7 mouse cellular contexts compared by ENCODE assay signal in genomic region chr1:132116606-132117005, GRCm38 (mm10). TPM values are rescaled to one million over a fixed set of nuclear protein-coding genes. Genes with fewer than 3 reads are reported as not detected.
DNase-seq lines count a peak whose midpoint lies in the region; ATAC-seq and TF ChIP-seq lines count a peak whose summit lies in the region.

No protein-coding gene starts in this region.

- H3K27me3 ChIP-seq in CH12.LX (replicated peaks) = peaks cover 31% of the 10 kb centered on the region

- peak overlapping the region; percentile 33 for H3K4me2 ChIP-seq in CH12.LX (ENCODE audit: insufficient read depth, low read depth, poor library complexity, severe bottlenecking)

- DNase-seq in CH12.LX (ENCODE audit: extremely low read depth) (peak; percentile 81), MN1 (ENCODE audit: low spot score) (peak; percentile 51)
- peak; percentile 86 for DNase-seq in cerebellum, adult 9-10 months
- peak; percentile 69 to 78 for DNase-seq in frontal cortex, postnatal 36 days (ENCODE audit: low spot score in 2 of 2)
- peak; percentile 47 to 84 for DNase-seq in kidney, postnatal 36 days
- DNase-seq in spleen, postnatal 10 days (ENCODE audit: low spot score in 2 of 2) = peak; percentile 61 to 85

- 0 out of 2 replicates have a peak, but pooled peaks have one; percentile 23 for TF ChIP-seq POLR2A in CH12.LX (IDR thresholded peaks at IDR 0.05; ENCODE audit: low read depth, low read length)

- no peaks in the 10 kb centered on the region for H3K79me2 ChIP-seq in CH12.LX (replicated peaks; ENCODE audit: control insufficient read depth, extremely low read depth, insufficient read depth, poor library complexity, severe bottlenecking)

- in situ Hi-C loops in CH12.LX (cut with MboI; ENCODE audit: low pct_ligation_motif_present, low pct_unique_long_range_greater_than_20kb, low sequenced_read_pairs) = no loop called here

- H3K4me3 ChIP-seq in CH12.LX (replicated peaks in 1 of 3; ENCODE audit: low read depth in 2 of 3, low read length in 2 of 3, poor library complexity in 1 of 3) = peak overlapping the region in 1 of 3 experiments; percentile 28

- H3K9me3 ChIP-seq in CH12.LX (replicated peaks; ENCODE audit: low read length) = no peaks in the 10 kb centered on the region

- no peak overlapping the region for H3K9ac ChIP-seq in CH12.LX (ENCODE audit: insufficient read depth, low read depth)

- peaks cover 3 to 18% of the 10 kb centered on the region in 2 experiments; a peak in 2 of 4 replicates for H3K4me1 ChIP-seq in CH12.LX (ENCODE audit: control insufficient read depth in 1 of 2, insufficient read depth in 2 of 2)

- dilution Hi-C loops in CH12.LX (cut with MboI; ENCODE audit: extremely low pct_ligation_motif_present, extremely low pct_unique_long_range_greater_than_20kb, low sequenced_read_pairs) = no loop called here

- H3K36me3 ChIP-seq in CH12.LX (replicated peaks in 1 of 2; ENCODE audit: control insufficient read depth in 1 of 2, insufficient read depth in 1 of 2, low read length in 1 of 2) = no peaks in the 10 kb centered on the region

- ATAC-seq in megakaryocyte progenitor cell, adult 5-6 weeks (replicated peaks; ENCODE audit: poor library complexity) = peak; percentile 85

- TF ChIP-seq RAD21 in CH12.LX (IDR thresholded peaks at IDR 0.05; ENCODE audit: low read depth, low read length) = peak; percentile 81

- no peak for TF ChIP-seq EP300 in CH12.LX (IDR thresholded peaks at IDR 0.05; ENCODE audit: low read length)

- no peak overlapping the region for H3K27ac ChIP-seq in CH12.LX (ENCODE audit: insufficient read depth, low read depth)

- peak; percentile 32 to 89; a peak in 3 of 4 replicates for TF ChIP-seq CTCF in CH12.LX (conservative IDR thresholded peaks at IDR 0.05 in 1 of 2, IDR thresholded peaks at IDR 0.05 in 1 of 2; ENCODE audit: low read depth in 2 of 2, low read length in 2 of 2)

TF ChIP-seq in CH12.LX, 34 proteins besides CTCF, POLR2A, EP300 and RAD21:
- peak; percentile 35; the same call in 1 of the 2 replicates for TF ChIP-seq HCFC1 (IDR thresholded peaks at IDR 0.05; ENCODE audit: low read depth, low read length)
- peak; percentile 35; the same call in 1 of the 2 replicates for TF ChIP-seq TCF12 (IDR thresholded peaks at IDR 0.05; ENCODE audit: low read depth, low read length)
- TF ChIP-seq BHLHE40 (IDR thresholded peaks at IDR 0.05; ENCODE audit: low read depth, low read length) = no peak
- peak; percentile 47; the same call in 1 of the 2 replicates for TF ChIP-seq MXI1 (IDR thresholded peaks at IDR 0.05; ENCODE audit: low read depth, low read length)
- peak; percentile 87 for TF ChIP-seq MAZ (IDR thresholded peaks at IDR 0.05; ENCODE audit: low read depth, low read length)
- no peak for TF ChIP-seq SIN3A (IDR thresholded peaks at IDR 0.05; ENCODE audit: low read length)
- TF ChIP-seq MYC (IDR thresholded peaks at IDR 0.05; ENCODE audit: low read depth, low read length) = no peak
- peak; percentile 48; the same call in 1 of the 2 replicates for TF ChIP-seq IRF4 (IDR thresholded peaks at IDR 0.05; ENCODE audit: low read depth, low read length)
- TF ChIP-seq ELF1 (IDR thresholded peaks at IDR 0.05; ENCODE audit: low read depth, low read length) = 0 out of 2 replicates have a peak, but pooled peaks have one; percentile 10
- 0 out of 2 replicates have a peak, but pooled peaks have one; percentile 28 for TF ChIP-seq NELFE (IDR thresholded peaks at IDR 0.05; ENCODE audit: low read depth, low read length)
- 0 out of 2 replicates have a peak, but pooled peaks have one; percentile 8 for TF ChIP-seq ETS1 (conservative IDR thresholded peaks at IDR 0.05; ENCODE audit: low read depth, low read length)
- TF ChIP-seq NRF1 (IDR thresholded peaks at IDR 0.05; ENCODE audit: low read depth, low read length) = 0 out of 2 replicates have a peak, but pooled peaks have one; percentile 17
- no peak for TF ChIP-seq KAT2A (IDR thresholded peaks at IDR 0.05; ENCODE audit: insufficient replicate concordance, low read length)
- no peak for TF ChIP-seq ZMIZ1 (IDR thresholded peaks at IDR 0.05; ENCODE audit: low read depth, low read length)
- 0 out of 2 replicates have a peak, but pooled peaks have one; percentile 31 for TF ChIP-seq MEF2A (IDR thresholded peaks at IDR 0.05; ENCODE audit: borderline replicate concordance, low read depth, low read length)
- TF ChIP-seq SMC3 (IDR thresholded peaks at IDR 0.05; ENCODE audit: low read depth, low read length) = peak; percentile 85

RNA-seq across cellular contexts. Expression of gene Cdk18, which starts 22.9 kb away (rescaled TPM):
- 1.0 and 2.5 TPM in 2 replicates for total RNA-seq in CH12.LX (2012; rRNA removed)
- total RNA-seq in CH12.LX (2014; rRNA removed) = 0.32 TPM in 1 of 2 replicates, not detected in the other
- polyA plus RNA-seq in CH12.LX (2012; ENCODE audit: insufficient read length, low read depth) = 1.1 and 1.3 TPM in 2 replicates
- total RNA-seq in megakaryocyte progenitor cell, adult 5-6 weeks (2015) = 1.7 and 2.3 TPM in 2 replicates
- 0.75 and 1.3 TPM in 2 replicates for total RNA-seq in megakaryocyte progenitor cell, adult 5-6 weeks (2017)

RNA-seq across cellular contexts. Expression of gene Mfsd4a, which starts 48.7 kb away (rescaled TPM):
- total RNA-seq in CH12.LX (2012; rRNA removed) (5.2 and 5.6 TPM in 2 replicates), CH12.LX (2014; rRNA removed) (0.81 and 1.4 TPM in 2 replicates)
- polyA plus RNA-seq in CH12.LX (2012; ENCODE audit: insufficient read length, low read depth) = 11.8 and 13.0 TPM in 2 replicates
- total RNA-seq in megakaryocyte progenitor cell, adult 5-6 weeks (2015) = 0.52 TPM in 1 of 2 replicates, not detected in the other
- total RNA-seq in megakaryocyte progenitor cell, adult 5-6 weeks (2017) = 0.20 and 0.25 TPM in 2 replicates
